Mouse (Mus musculus): Measurements from ENCODE around the gene Steap2. TPM values are rescaled to one million over a fixed set of nuclear protein-coding genes. Genes with fewer than 3 reads are reported as not detected.
"Not testable (repeated sequence)": the region's sequence is repeated elsewhere in the genome, so short reads cannot be mapped to it uniquely, and the experiment has no call there.

The Steap2 gene
- under 1 TPM; 0.74 to 0.91 TPM for total RNA-seq (2021)
- long read RNA-seq, experiment 1 = 0 reads
- long read RNA-seq, experiment 2, partial matches to known transcripts = 0 of 2 reads
- long read RNA-seq, experiment 2, other reads (novel, unspliced or antisense) = 0 of 2 reads

GRCm38 (mm10) chr5:5693956-5694653, at the start of gene Steap2:
Gene Steap2, minus strand, starts transcription at chr5:5694578.
- DNase-seq = peak; percentile 57
- intact Hi-C loops (cut with DNase I; ENCODE audit: low total_unique reads) = no loop called here

- no peak for DNase-seq
- intact Hi-C loops (cut with DNase I; ENCODE audit: low total_unique reads) = no loop called here
These were observed 40.1 kb upstream of the Steap2 start for GRCm38 (mm10) chr5:5734445-5734844.

GRCm38 (mm10) chr5:5732858-5733257, 38.5 kb upstream of the Steap2 start:
- DNase-seq = no peak
- intact Hi-C loops (cut with DNase I; ENCODE audit: low total_unique reads) = no loop called here

GRCm38 (mm10) chr5:5732208-5732607, 37.8 kb upstream of the Steap2 start:
- intact Hi-C loops (cut with DNase I; ENCODE audit: low total_unique reads) = no loop called here
- DNase-seq = no peak

- DNase-seq = no peak
- intact Hi-C loops (cut with DNase I; ENCODE audit: low total_unique reads) = no loop called here
These were observed 35.5 kb upstream of the Steap2 start for GRCm38 (mm10) chr5:5729904-5730303.

- intact Hi-C loops (cut with DNase I; ENCODE audit: low total_unique reads) = no loop called here
- no peak for DNase-seq
These were observed 27.8 kb upstream of the Steap2 start for GRCm38 (mm10) chr5:5722217-5722616.

- intact Hi-C loops (cut with DNase I; ENCODE audit: low total_unique reads) = no loop called here
- DNase-seq = no peak
These were observed 16.7 kb upstream of the Steap2 start for GRCm38 (mm10) chr5:5711032-5711431.

GRCm38 (mm10) chr5:5707341-5708278, 13.2 kb upstream of the Steap2 start:
- intact Hi-C loops (cut with DNase I; ENCODE audit: low total_unique reads) = no loop called here
- DNase-seq = no peak

GRCm38 (mm10) chr5:5705019-5705418, 10.6 kb upstream of the Steap2 start:
- no peak for DNase-seq
- intact Hi-C loops (cut with DNase I; ENCODE audit: low total_unique reads) = no loop called here

- DNase-seq = no peak
- intact Hi-C loops (cut with DNase I; ENCODE audit: low total_unique reads) = no loop called here
These were observed 6.0 kb upstream of the Steap2 start for GRCm38 (mm10) chr5:5700386-5700785.

- intact Hi-C loops (cut with DNase I; ENCODE audit: low total_unique reads) = no loop called here
- no peak for DNase-seq
These were observed 4.5 kb upstream of the Steap2 start for GRCm38 (mm10) chr5:5698830-5699229.

- intact Hi-C loops (cut with DNase I; ENCODE audit: low total_unique reads) = no loop called here
- DNase-seq = no peak
These were observed 1.1 kb upstream of the Steap2 start for GRCm38 (mm10) chr5:5695401-5695942.

- intact Hi-C loops (cut with DNase I; ENCODE audit: low total_unique reads) = no loop called here
- DNase-seq = no peak
These were observed 830 bp downstream of the Steap2 start for GRCm38 (mm10) chr5:5693541-5693955.

GRCm38 (mm10) chr5:5692167-5692738, 2.1 kb downstream of the Steap2 start:
- intact Hi-C loops (cut with DNase I; ENCODE audit: low total_unique reads) = no loop called here
- no peak for DNase-seq

- DNase-seq = no peak
These were observed 5.3 kb downstream of the Steap2 start for GRCm38 (mm10) chr5:5688945-5689540.

GRCm38 (mm10) chr5:5688228-5688627, 6.2 kb downstream of the Steap2 start:
- no peak for DNase-seq
- intact Hi-C loops (cut with DNase I; ENCODE audit: low total_unique reads) = no loop called here

More at GRCm38 (mm10) chr5:5688945-5689540, 5.3 kb downstream of the Steap2 start:
- intact Hi-C loops (cut with DNase I; ENCODE audit: low total_unique reads) = no loop called here

GRCm38 (mm10) chr5:5686973-5687372, 7.4 kb downstream of the Steap2 start:
- no peak for DNase-seq
- intact Hi-C loops (cut with DNase I; ENCODE audit: low total_unique reads) = no loop called here

- intact Hi-C loops (cut with DNase I; ENCODE audit: low total_unique reads); DNase-seq: not testable (repeated sequence)
These were observed 9.4 kb downstream of the Steap2 start for GRCm38 (mm10) chr5:5684946-5685345.

GRCm38 (mm10) chr5:5683292-5683691, 11.1 kb downstream of the Steap2 start:
- no peak for DNase-seq
- intact Hi-C loops (cut with DNase I; ENCODE audit: low total_unique reads) = no loop called here
